Mouse (Mus musculus) limb, embryonic 13.5 days (tissue): ENCODE data around the gene Adap2. TPM values are rescaled to one million over a fixed set of nuclear protein-coding genes. Genes with fewer than 3 reads are reported as not detected.

Source experiments
- ATAC-seq: fragments of 200-750 bp; cut with Nextera tagmentation; 2 replicates; pipeline ENCODE4 v1.8.0; 2017; ENCODE audit warnings: low read depth, moderate number of reproducible peaks, moderate TSS enrichment; ENCODE audit not compliant: low FRiP score
- H3K27ac ChIP-seq: fragments of 300-500 bp; sonication (generic); 2 replicates; pipeline ENCODE4 v1.5.1; 2015; ENCODE audit warnings: inconsistent platforms, mild to moderate bottlenecking, moderate library complexity
- H3K27me3 ChIP-seq: fragments of 300-500 bp; sonication (generic); 2 replicates; pipeline ENCODE4 v1.6.1; 2015; ENCODE audit warnings: mild to moderate bottlenecking, inconsistent platforms
- H3K36me3 ChIP-seq: fragments of 300-500 bp; sonication (generic); 2 replicates; pipeline ENCODE4 v1.6.1; 2015; ENCODE audit warnings: inconsistent platforms, mild to moderate bottlenecking, moderate library complexity
- H3K4me1 ChIP-seq: fragments of 300-500 bp; sonication (generic); 2 replicates; pipeline ENCODE4 v1.6.1; 2015; ENCODE audit warnings: inconsistent platforms
- H3K4me2 ChIP-seq: fragments of 300-500 bp; sonication (generic); replicated peaks from 2 replicates; pipeline ENCODE4 v1.6.1; 2015; ENCODE audit warnings: inconsistent platforms, mild to moderate bottlenecking, moderate library complexity
- H3K4me3 ChIP-seq: fragments of 300-500 bp; sonication (generic); 2 replicates; pipeline ENCODE4 v1.5.1; 2015; ENCODE audit warnings: moderate library complexity, mild to moderate bottlenecking, inconsistent platforms
- H3K9ac ChIP-seq: fragments of 300-500 bp; sonication (generic); 2 replicates; pipeline ENCODE4 v1.6.1; 2015; ENCODE audit warnings: mild to moderate bottlenecking, inconsistent platforms
- H3K9me3 ChIP-seq: fragments of 300-500 bp; sonication (generic); 2 replicates; pipeline ENCODE4 v1.6.1; 2016; ENCODE audit warnings: inconsistent platforms
- WGBS: fragments of 180-500 bp; shearing (Covaris S2); methylation state at CpG from one replicate; pipeline ENCODE4 v1.1.7; 2015; 5-methylcytosine and 5-hydroxymethylcytosine counted together
- polyA plus RNA-seq: library from polyadenylated mRNA; unstranded; fragments of >200 nt; fragmentation: Nextera tagmentation; extraction: Ambion mirVana; gene quantifications from 2 replicates; pipeline ENCODE4 v1.2.1, GENCODE M21; 2015

Gene Adap2
- 1.3 and 1.6 TPM in 2 replicates for polyA plus RNA-seq

GRCm38 (mm10) chr11:80153857-80154495 lies at the start of gene Adap2:
Gene Adap2 (plus strand): TSS chr11:80154105.
- peaks cover 65% of the 10 kb centered on the region for H3K27me3 ChIP-seq
- H3K9me3 ChIP-seq = no peaks in the 10 kb centered on the region
- H3K9ac ChIP-seq = peak within 1 kb of the TSS; percentile 50
- 1% methylated on average over 41 of the region's 47 CpGs for WGBS
- peak; percentile 85 for ATAC-seq
- H3K4me1 ChIP-seq = 0 out of 2 replicates have a peak, but pooled peaks cover 7% of the 10 kb centered on the region
- no peaks in the 10 kb centered on the region for H3K36me3 ChIP-seq
- peak within 1 kb of the TSS; percentile 75 for H3K4me2 ChIP-seq
- no peak within 1 kb of the TSS for H3K27ac ChIP-seq
- H3K4me3 ChIP-seq = peak within 1 kb of the TSS; percentile 53

GRCm38 (mm10) chr11:80104407-80104806 lies 49.5 kb upstream of the Adap2 start:
- Histone ChIP-seq H3K27me3 (no peaks in the 10 kb centered on the region), H3K9me3 (no peaks in the 10 kb centered on the region), H3K9ac (no peak overlapping the region), H3K4me3 (no peak overlapping the region), H3K4me1 (no peaks in the 10 kb centered on the region), H3K27ac (no peak overlapping the region), H3K36me3 (peaks cover 65% of the 10 kb centered on the region), H3K4me2 (no peak overlapping the region)
- no peak for ATAC-seq
- WGBS = 88% methylated on average over 1 of the region's 1 CpGs

DNA sequence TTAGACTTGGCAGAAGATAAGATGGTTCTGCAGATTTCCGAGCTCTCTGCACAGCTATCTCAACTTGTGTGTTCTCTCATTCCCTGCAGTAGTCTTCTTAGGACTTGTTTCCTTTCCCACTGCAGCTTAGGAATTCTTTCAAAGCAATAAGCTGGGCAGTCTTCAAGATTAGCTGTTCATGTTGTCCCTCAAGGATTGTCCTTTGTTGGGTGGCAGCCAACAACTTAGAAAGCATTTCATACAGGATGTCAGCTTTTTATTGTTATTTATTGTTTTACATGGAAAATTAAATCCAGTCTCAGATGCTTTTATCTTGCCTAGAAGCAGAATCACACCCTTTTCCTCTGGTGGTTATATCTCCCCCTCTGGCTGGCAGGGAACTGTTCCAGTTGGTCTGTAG lies 37.5 kb upstream of the Adap2 start:
- no peaks in the 10 kb centered on the region for H3K27me3 ChIP-seq
- WGBS = 88% methylated on average over 1 of the region's 1 CpGs

GRCm38 (mm10) chr11:80132050-80132449 lies 21.9 kb upstream of the Adap2 start:
- WGBS = 58% methylated on average over 1 of the region's 1 CpGs

More for the DNA sequence above, 37.5 kb upstream of the Adap2 start:
- Histone ChIP-seq H3K4me3 (no peak overlapping the region), H3K9me3 (0 out of 2 replicates have a peak, but pooled peaks cover under 1% of the 10 kb centered on the region), H3K27ac (no peak overlapping the region), H3K4me2 (no peak overlapping the region), H3K4me1 (no peaks in the 10 kb centered on the region), H3K36me3 (peaks cover 71% of the 10 kb centered on the region), H3K9ac (no peak overlapping the region)
- no peak for ATAC-seq

GRCm38 (mm10) chr11:80134744-80135143 lies 19.2 kb upstream of the Adap2 start:
- Histone ChIP-seq H3K9me3 (no peaks in the 10 kb centered on the region), H3K27ac (no peak overlapping the region), H3K9ac (no peak overlapping the region), H3K4me3 (no peak overlapping the region), H3K36me3 (peaks cover 79% of the 10 kb centered on the region), H3K27me3 (no peaks in the 10 kb centered on the region), H3K4me1 (peaks cover 3% of the 10 kb centered on the region; the same call in 1 of the 2 replicates), H3K4me2 (no peak overlapping the region)
- 80% methylated on average over 4 of the region's 4 CpGs for WGBS
- ATAC-seq = no peak

More at GRCm38 (mm10) chr11:80132050-80132449, 21.9 kb upstream of the Adap2 start:
- no peak overlapping the region for H3K4me3 ChIP-seq
- no peak for ATAC-seq
- H3K9me3 ChIP-seq = no peaks in the 10 kb centered on the region
- no peaks in the 10 kb centered on the region for H3K27me3 ChIP-seq
- peaks cover 64% of the 10 kb centered on the region for H3K36me3 ChIP-seq
- no peaks in the 10 kb centered on the region for H3K4me1 ChIP-seq
- H3K4me2 ChIP-seq = no peak overlapping the region
- no peak overlapping the region for H3K27ac ChIP-seq
- H3K9ac ChIP-seq = no peak overlapping the region

DNA sequence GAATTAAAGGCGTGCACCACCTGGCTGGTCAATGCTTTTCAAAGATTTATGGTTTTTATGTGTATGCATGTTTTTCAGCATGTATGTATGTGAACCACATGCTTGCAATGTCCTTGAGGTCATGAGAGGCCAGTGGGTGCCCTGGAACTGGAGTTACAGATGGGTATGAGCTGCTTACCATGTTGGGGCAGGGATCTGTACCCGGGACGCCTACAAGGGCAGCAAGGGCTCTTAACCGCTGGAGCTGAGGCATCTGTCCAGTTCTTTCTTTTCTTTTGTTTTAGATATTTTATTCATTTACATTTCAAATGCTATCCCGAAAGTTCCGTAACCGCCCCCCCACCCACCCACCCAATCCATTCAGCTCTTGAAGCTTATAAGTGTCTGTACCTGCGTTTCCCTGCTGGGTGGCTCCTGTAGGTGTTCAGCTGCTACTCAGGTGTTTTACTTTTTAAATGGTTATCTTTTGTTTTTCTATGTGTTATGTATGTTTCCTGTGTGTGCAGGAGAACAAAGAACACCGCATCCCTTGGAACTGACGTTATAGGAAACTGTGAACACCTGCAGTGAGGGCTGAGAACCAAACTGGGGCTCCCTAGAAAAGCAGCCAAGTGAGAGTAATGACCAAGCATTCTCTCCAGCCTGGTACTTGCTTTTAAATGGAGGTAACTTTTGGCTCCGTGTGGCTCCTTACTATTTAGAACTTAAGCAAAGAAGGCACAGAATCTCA lies 17.8 kb upstream of the Adap2 start:
- no peak overlapping the region for H3K9ac ChIP-seq
- 89% methylated on average over 11 of the region's 11 CpGs for WGBS
- H3K4me2 ChIP-seq = no peak overlapping the region
- H3K27me3 ChIP-seq = no peaks in the 10 kb centered on the region
- no peak overlapping the region for H3K27ac ChIP-seq
- peaks cover 76% of the 10 kb centered on the region for H3K36me3 ChIP-seq
- no peak for ATAC-seq
- no peaks in the 10 kb centered on the region for H3K9me3 ChIP-seq
- H3K4me3 ChIP-seq = no peak overlapping the region
- H3K4me1 ChIP-seq = peaks cover 6% of the 10 kb centered on the region

DNA sequence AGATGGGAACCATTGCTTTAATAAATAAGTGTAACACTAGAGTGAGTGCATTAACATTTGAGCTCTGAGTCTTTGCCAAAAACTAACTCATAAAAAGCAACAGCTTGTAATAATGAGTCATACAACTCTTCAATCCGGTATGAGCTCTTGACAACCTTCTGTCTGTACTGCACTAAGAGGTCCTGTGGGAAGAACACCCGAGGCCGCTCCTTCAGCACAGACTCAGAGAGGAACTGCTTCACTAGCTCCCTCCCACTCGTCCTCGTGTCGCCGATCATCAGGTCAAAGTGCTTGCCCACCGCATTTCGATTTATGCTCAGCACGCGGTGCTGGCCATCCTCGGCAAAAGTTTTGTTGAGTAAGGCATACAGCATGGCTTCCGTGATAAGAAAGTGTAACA lies 17.1 kb upstream of the Adap2 start:
- 91% methylated on average over 13 of the region's 13 CpGs for WGBS
- no peaks in the 10 kb centered on the region for H3K9me3 ChIP-seq
- peaks cover 71% of the 10 kb centered on the region for H3K36me3 ChIP-seq
- H3K4me1 ChIP-seq = peaks cover 6% of the 10 kb centered on the region
- H3K27me3 ChIP-seq = no peaks in the 10 kb centered on the region
- H3K9ac ChIP-seq = no peak overlapping the region
- ATAC-seq = no peak
- H3K27ac ChIP-seq = no peak overlapping the region
- H3K4me2 ChIP-seq = no peak overlapping the region
- H3K4me3 ChIP-seq = no peak overlapping the region

DNA sequence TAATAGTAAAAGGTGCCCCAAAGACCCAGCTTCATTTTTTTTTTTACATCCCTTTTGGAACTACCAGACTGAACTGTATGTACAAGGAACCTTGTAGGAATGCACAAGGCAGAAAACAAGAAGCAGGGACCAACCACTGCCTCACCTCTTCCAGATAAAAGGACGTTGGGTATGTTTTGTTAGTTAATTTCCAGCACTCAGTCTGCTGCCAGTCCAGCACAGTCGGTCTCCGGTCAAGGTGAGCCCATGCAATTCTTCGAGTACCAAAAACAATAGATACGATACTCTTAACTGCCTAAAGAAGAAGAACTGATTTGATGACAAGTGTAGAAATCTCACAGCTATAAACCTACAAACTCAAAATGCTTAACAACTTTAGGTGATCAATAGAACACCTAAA lies 16.1 kb upstream of the Adap2 start:
- no peaks in the 10 kb centered on the region for H3K27me3 ChIP-seq
- H3K4me2 ChIP-seq = no peak overlapping the region
- H3K36me3 ChIP-seq = peaks cover 62% of the 10 kb centered on the region
- no peak overlapping the region for H3K27ac ChIP-seq
- no peak for ATAC-seq
- no peaks in the 10 kb centered on the region for H3K9me3 ChIP-seq
- H3K4me1 ChIP-seq = peaks cover 9% of the 10 kb centered on the region
- no peak overlapping the region for H3K9ac ChIP-seq
- 89% methylated on average over 5 of the region's 5 CpGs for WGBS
- H3K4me3 ChIP-seq = no peak overlapping the region

- ATAC-seq = peak; percentile 94
- WGBS = under 1% methylated on average over 40 of the region's 40 CpGs
- Histone ChIP-seq H3K4me3 (peak within 1 kb of the TSS; percentile 83), H3K9me3 (no peaks in the 10 kb centered on the region), H3K36me3 (peaks cover 31% of the 10 kb centered on the region), H3K27ac (peak within 1 kb of the TSS; percentile 87), H3K27me3 (no peaks in the 10 kb centered on the region), H3K4me1 (peaks cover 12% of the 10 kb centered on the region), H3K4me2 (peak within 1 kb of the TSS; percentile 77), H3K9ac (peak within 1 kb of the TSS; percentile 82)
These were observed 11.9 kb upstream of the Adap2 start, which contains the start of gene Tefm for GRCm38 (mm10) chr11:80141825-80142521. Gene Tefm (minus strand): TSS chr11:80142175.

DNA sequence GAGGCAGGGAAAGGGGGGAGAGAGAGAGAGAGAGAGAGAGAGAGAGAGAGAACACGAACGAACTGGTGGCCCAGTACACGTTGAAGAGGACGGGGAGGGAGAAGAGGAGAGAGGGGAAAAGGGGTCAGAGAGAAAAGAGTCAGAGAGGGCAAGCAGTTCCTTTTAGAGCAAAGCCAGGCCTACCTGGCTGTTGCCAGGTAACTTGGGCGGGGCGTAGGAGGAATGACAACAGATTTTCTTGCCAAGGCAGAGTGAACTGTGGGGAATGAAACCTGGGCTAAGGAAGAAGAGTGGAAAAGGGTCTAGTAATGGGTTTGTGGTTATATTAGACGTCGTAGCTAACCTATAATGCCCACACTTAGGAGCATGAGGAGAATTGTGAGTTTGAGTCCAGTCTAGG lies 11.0 kb upstream of the Adap2 start:
- no peaks in the 10 kb centered on the region for H3K9me3 ChIP-seq
- H3K4me2 ChIP-seq = peak overlapping the region; percentile 77
- peak overlapping the region; percentile 82 for H3K9ac ChIP-seq
- H3K27me3 ChIP-seq = no peaks in the 10 kb centered on the region
- peak overlapping the region; percentile 83 for H3K4me3 ChIP-seq
- H3K4me1 ChIP-seq = peaks cover 12% of the 10 kb centered on the region
- 50% methylated on average over 8 of the region's 8 CpGs for WGBS
- peaks cover 24% of the 10 kb centered on the region for H3K36me3 ChIP-seq
- no peak for ATAC-seq
- H3K27ac ChIP-seq = no peak overlapping the region

DNA sequence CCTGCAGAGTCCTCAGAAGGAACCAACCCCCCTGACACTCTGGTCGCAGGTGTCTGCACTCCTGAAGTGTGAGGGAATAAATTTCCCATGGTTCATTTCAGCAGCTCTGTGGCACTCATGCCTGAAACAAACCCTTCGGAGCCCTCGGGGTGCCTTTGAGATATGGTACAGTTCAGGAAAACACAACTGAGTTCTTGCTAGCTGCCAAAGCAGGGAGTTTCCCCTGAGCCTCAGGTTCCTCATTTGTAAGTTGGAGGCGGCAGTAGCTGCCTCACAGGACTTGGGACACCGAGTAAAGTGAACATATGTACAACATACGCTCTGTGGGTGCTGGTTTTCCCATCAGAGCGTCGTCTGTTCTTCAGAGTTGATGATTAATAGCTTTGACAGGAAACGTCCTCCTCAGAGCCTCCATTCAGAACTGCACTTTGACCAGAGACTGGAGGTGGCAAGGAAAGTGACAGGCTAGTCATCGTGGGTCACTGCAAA lies 8.1 kb upstream of the Adap2 start:
- no peak overlapping the region for H3K4me2 ChIP-seq
- H3K4me3 ChIP-seq = no peak overlapping the region
- H3K9me3 ChIP-seq = no peaks in the 10 kb centered on the region
- H3K4me1 ChIP-seq = peaks cover 9% of the 10 kb centered on the region
- ATAC-seq = no peak
- no peaks in the 10 kb centered on the region for H3K27me3 ChIP-seq
- WGBS = 50% methylated on average over 10 of the region's 10 CpGs
- no peaks in the 10 kb centered on the region for H3K36me3 ChIP-seq
- no peak overlapping the region for H3K9ac ChIP-seq
- no peak overlapping the region for H3K27ac ChIP-seq

GRCm38 (mm10) chr11:80147748-80148147 lies 6.2 kb upstream of the Adap2 start:
- 82% methylated on average over 6 of the region's 6 CpGs for WGBS
- Histone ChIP-seq H3K9me3 (no peaks in the 10 kb centered on the region), H3K27ac (no peak overlapping the region), H3K4me3 (no peak overlapping the region), H3K4me1 (peaks cover 3% of the 10 kb centered on the region), H3K9ac (no peak overlapping the region), H3K36me3 (no peaks in the 10 kb centered on the region), H3K4me2 (no peak overlapping the region), H3K27me3 (peaks cover 17% of the 10 kb centered on the region)
- ATAC-seq = no peak
